In the genomic region with DNA sequence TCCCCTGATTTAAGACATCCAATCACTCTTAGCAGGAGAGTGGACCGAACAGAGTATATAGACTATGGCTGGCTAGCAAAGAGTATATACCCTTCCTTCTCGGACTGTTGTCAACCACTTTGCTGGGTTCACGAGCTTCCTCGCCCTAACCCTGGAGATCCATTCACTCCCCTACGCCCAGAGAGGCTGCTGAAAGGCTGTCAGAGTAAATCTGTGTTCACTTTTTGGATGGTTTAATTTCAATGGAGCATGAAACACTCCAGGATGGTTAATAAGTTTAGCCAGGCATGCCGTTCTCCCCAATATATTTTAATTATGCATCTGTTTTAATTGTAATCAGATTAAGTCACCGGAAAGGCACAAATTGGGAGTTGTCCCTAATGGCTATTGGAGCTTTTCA, we compare ENCODE assay signal across 10 mouse cellular contexts. TPM values are rescaled to one million over a fixed set of nuclear protein-coding genes. Genes with fewer than 3 reads are reported as not detected.
DNase-seq lines count a peak whose midpoint lies in the region; ATAC-seq and TF ChIP-seq lines count a peak whose summit lies in the region.
"Had no signal": no experiment of that assay in that cellular context is flagged by ENCODE, and none has a peak within 500 bp of the region (broad histone marks: within the 10 kb centered on the region; RNA-seq: fewer than 3 reads in every experiment).

No protein-coding gene starts in this region.

- H3K9me3 ChIP-seq in hindbrain, embryonic 10.5 days: no peaks in the 10 kb centered on the region
- H3K9me3 ChIP-seq in liver, postnatal 0 days (ENCODE audit: low read length): no peaks in the 10 kb centered on the region

- H3K36me3 ChIP-seq in hindbrain, embryonic 10.5 days: 0 out of 2 replicates have a peak, but pooled peaks cover under 1% of the 10 kb centered on the region
- no peaks in the 10 kb centered on the region for H3K36me3 ChIP-seq in liver, postnatal 0 days (replicated peaks; ENCODE audit: insufficient read depth, low read length)

- ATAC-seq in liver, postnatal 0 days: no peak

- 47% methylated on average over 7 of the region's 7 CpGs for WGBS in hindbrain, embryonic 10.5 days
- 74% methylated on average over 7 of the region's 7 CpGs for WGBS in liver, postnatal 0 days (ENCODE audit: insufficient replicate concordance)

- H3K4me3 ChIP-seq in gastrocnemius, adult 2 months: peak overlapping the region; percentile 88
- H3K4me3 ChIP-seq in hindbrain, embryonic 10.5 days: peak overlapping the region; percentile 74
- no peak overlapping the region; the same call in 1 of the 2 replicates for H3K4me3 ChIP-seq in liver, postnatal 0 days (ENCODE audit: low read depth, low read length)

- H3K27ac ChIP-seq in gastrocnemius, adult 2 months: no peak overlapping the region
- H3K27ac ChIP-seq in hindbrain, embryonic 10.5 days: no peak overlapping the region
- H3K27ac ChIP-seq in liver, postnatal 0 days (ENCODE audit: low read depth): no peak overlapping the region
- H3K27ac ChIP-seq: macrophage had no signal

- peak overlapping the region; percentile 96 for H3K4me2 ChIP-seq in liver, postnatal 0 days (ENCODE audit: low read depth, low read length)

- no peak for TF ChIP-seq CTCF in gastrocnemius, adult 2 months (IDR thresholded peaks at IDR 0.05)
- no peak for TF ChIP-seq CTCF in liver, postnatal 0 days (IDR thresholded peaks at IDR 0.05; ENCODE audit: low read depth)

- H3K27me3 ChIP-seq in hindbrain, embryonic 10.5 days (ENCODE audit: insufficient read depth, poor library complexity, severe bottlenecking): peaks cover 5% of the 10 kb centered on the region; the same call in 1 of the 2 replicates
- H3K27me3 ChIP-seq in liver, postnatal 0 days (ENCODE audit: insufficient read depth, low read length): peaks cover 3% of the 10 kb centered on the region; the same call in 1 of the 2 replicates

- no peak for DNase-seq in gastrocnemius, adult 2 months
- DNase-seq in gastrocnemius, adult 8-10 months (ENCODE audit: low spot score in 2 of 2): no peak
- DNase-seq in Muller cell, postnatal 12 days (ENCODE audit: inconsistent ontology term): peak; percentile 63
- DNase-seq in hindbrain, embryonic 10.5 days (ENCODE audit: low spot score): no peak
- DNase-seq in liver, postnatal 0 days: no peak
- no peak for DNase-seq in adrenal gland, postnatal 4 days (ENCODE audit: low spot score in 2 of 2)
- DNase-seq in left cerebral cortex, postnatal 10 days (ENCODE audit: extremely low spot score in 1 of 2, low spot score in 2 of 2): no peak
- DNase-seq in thymus, postnatal 10 days (ENCODE audit: low spot score in 2 of 2): no peak
- DNase-seq: adrenal gland, adult 8-10 months had no signal

- intact Hi-C loops in gastrocnemius, adult 2 months (cut with DNase I): loop anchor here (10.0 kb wide), 1 partner anchor 418 kb away; no protein-coding TSS in a partner anchor
- intact Hi-C loops in left cerebral cortex, postnatal 10 days (cut with DNase I): loop anchor here (10.0 kb wide), 1 partner anchor 168 kb away; no protein-coding TSS in a partner anchor

- peaks cover 26% of the 10 kb centered on the region for H3K4me1 ChIP-seq in hindbrain, embryonic 10.5 days (replicated peaks)
- H3K4me1 ChIP-seq in liver, postnatal 0 days (ENCODE audit: insufficient read depth): peaks cover 7% of the 10 kb centered on the region; the same call in 1 of the 2 replicates

- no peak for TF ChIP-seq EP300 in liver, postnatal 0 days (IDR thresholded peaks at IDR 0.05; ENCODE audit: low read depth)

- H3K9ac ChIP-seq in liver, postnatal 0 days (replicated peaks): no peak overlapping the region

RNA-seq across cellular contexts. Expression of a gene that starts 1.9 kb away (rescaled TPM):
- total RNA-seq in gastrocnemius, adult 2 months (2021): 1 to 10 TPM in 1 of 2 experiments, under 1 TPM in 1; 0.97 to 2.1 TPM
- total RNA-seq in gastrocnemius, adult 8-10 months (2022): 1 to 10 TPM in 1 of 4 experiments, under 1 TPM in 3; 0.77 to 1.2 (median 0.95) TPM
- polyA plus RNA-seq in hindbrain, embryonic 10.5 days (2016; fragmentation: Nextera tagmentation; extraction: Ambion mirVana): 7.0 and 8.0 TPM in 2 replicates
- 1.3 and 1.6 TPM in 2 replicates for polyA plus RNA-seq in liver, postnatal 0 days (2015; fragmentation: Nextera tagmentation; extraction: Ambion mirVana)
- 10 to 100 TPM; 11.8 to 13.1 TPM for total RNA-seq in adrenal gland, postnatal 4 days (2021)
- total RNA-seq in left cerebral cortex, postnatal 10 days (2021): 1 to 10 TPM; 9.1 to 10.0 TPM
